Mouse (Mus musculus): ENCODE measurements around the gene Ssr4.

GRCm38 (mm10) chrX:73748977-73749376 is 37.9 kb upstream of the Ssr4 start:
- TF ChIP-seq ZC3H11A (IDR thresholded peaks at IDR 0.05; ENCODE audit: borderline replicate concordance, low read depth, low read length) (no peak), CHD2 (IDR thresholded peaks at IDR 0.05; ENCODE audit: low read depth, low read length) (no peak), MAFK (IDR thresholded peaks at IDR 0.05; ENCODE audit: insufficient read depth, low read depth, low read length) (no peak), HCFC1 (IDR thresholded peaks at IDR 0.05; ENCODE audit: borderline replicate concordance, insufficient read depth, low read length) (no peak), ZNF384 (IDR thresholded peaks at IDR 0.05; ENCODE audit: low read depth, low read length) (no peak)

Measured in ES-E14 (cell line).